Mouse (Mus musculus): ENCODE results near the gene Stx2.
A peak's percentile ranks its signal among the peaks of the same experiment; 100 is the strongest.

DNA sequence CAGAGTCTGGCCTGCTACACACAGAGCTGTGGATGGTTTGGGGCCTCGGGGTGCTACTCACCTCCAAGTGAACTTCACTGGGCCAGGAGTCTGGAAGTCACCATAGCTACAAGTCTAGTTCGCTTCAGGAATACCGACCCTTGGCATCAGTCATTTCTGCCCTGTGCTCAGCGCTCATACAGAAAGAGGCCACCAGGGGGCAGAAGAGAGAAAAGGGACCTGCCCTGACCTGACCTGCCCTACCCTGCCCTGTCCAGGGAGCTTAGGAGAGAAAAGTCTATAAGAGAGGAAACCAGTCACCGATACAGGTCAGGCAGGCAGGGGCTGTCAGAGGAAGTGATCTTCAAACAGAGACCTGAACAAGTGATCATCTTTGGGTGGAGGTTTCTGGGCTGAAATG lies 61.3 kb downstream of the Stx2 start:
- TF ChIP-seq CTCF (IDR thresholded peaks at IDR 0.05; ENCODE audit: low read depth): peak; percentile 40
- TF ChIP-seq EP300 (IDR thresholded peaks at IDR 0.05; ENCODE audit: low read depth): no peak
